Mouse (Mus musculus) c-Kit-positive CD71-positive TER-119-negative erythroid progenitor cells, embryonic 14.5 days (primary cell): ENCODE measurements around the gene S100a5.

Experiments used
- DNase-seq: peaks from one replicate; pipeline ENCODE4 v3.0.0-alpha.2; 2013; ENCODE audit warnings: low read depth

The S100a5 gene

DNA sequence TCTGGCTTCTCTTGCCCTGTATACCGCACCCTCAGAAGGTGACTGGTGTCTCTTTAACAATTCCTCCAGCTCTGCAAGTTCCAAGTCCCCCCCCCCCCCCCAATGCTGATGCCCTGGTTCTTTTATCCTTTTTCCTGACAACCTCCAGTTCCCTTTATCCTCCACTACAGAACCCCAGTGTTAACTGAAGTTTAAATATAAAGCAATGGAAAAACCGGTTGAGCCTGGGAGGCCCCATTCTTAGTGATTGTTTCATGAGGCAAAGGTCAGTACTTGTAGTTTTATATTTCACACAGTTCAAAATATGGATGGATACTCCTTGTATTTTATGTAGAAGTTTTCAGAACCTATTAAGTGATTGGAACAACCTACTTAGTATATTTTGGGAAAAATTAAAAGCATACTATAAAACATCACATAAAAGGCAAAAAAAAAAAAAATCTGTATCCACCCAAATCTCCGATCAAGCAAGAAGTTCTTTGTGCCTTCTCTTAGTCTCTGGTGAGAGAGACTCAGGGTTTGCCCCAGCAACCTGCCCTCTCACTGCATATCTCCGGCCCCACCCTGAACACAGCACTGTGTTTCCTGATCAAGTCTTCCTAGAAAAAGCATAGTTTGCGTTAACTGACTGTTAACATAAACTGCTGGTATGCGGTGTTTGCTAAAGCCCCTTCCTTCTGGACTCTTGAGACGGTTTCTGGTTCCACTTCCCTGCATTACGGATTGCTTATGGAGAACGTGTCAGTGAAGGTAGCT, 18.1 kb downstream of the S100a5 start:
- no peak for DNase-seq

GRCm38 (mm10) chr3:90627366-90627765, 19.0 kb downstream of the S100a5 start:
- DNase-seq, result no peak

DNA sequence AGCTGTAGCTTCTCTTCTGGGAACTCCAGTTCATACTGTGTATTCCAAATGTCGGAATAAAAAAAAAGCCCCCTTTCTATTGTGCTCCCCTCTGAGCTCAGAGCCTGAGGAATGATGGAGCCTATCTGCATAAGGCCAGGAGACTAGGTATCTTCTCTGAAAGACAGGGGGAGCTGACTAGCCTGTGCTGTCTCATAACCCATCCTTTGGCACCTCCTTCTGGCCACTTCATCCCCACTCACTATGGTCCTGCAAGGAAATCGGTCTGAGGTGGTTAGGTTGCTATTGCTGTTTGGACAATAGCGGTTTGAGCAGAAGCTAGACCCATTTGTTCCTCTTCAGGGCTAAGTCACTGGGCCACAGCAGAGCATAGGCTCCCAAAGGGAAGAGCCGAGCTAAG, 19.5 kb downstream of the S100a5 start:
- no peak for DNase-seq

- no peak for DNase-seq
Observed at GRCm38 (mm10) chr3:90629298-90629697, 21.0 kb downstream of the S100a5 start.

DNA sequence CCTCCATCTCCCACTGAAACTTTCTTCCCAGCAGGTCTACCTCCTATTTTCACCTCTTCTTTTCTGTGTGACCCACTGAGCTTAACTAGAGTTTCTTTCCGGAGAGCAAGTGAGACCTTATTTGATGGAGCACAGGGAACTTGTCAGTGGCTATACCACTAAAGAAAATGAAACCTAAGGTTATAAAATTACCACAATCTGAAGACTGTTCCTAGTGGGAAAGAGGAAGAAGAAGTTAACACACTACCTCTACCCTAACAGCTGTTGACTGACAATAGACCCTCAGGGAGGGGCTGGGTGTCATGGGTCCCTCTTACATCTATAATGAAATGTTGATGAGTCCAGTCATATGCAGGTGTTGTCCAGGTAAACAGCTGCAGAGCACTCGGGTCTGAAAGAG, 23.7 kb downstream of the S100a5 start:
- DNase-seq, result no peak

DNA sequence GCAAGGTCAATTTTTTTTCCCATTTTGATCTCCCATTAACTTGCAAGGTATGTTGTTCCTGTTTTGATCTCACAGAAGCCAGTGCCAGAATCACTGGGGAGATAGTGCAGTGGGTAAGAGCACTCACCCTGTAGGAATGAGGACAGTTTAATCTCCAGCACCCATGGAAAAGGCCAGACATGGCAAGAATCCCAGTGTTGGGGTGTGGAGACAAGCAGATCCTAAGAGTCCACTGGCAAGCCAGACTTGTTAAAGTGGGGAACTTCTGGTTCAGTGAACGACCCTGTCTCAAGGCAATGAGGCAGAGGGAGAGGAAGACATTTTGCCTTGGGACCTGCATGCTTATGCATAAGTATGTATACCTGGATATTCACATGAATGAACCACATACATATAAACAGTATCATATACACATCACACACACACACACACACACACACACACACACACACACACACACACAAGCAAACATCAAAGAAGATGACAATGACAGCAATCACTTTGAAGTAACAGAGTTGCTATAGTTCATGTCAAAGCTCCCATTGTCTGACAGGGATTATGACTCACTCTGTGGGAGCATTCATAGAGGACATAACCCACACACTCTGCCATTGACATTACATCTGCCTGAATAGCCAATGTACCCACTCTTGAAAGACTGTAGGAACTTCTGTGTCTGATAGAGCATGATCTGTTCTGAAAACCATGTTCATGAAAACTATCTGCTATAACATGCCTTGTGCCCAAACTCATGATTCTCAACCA, 30.4 kb downstream of the S100a5 start:
- no peak for DNase-seq

DNA sequence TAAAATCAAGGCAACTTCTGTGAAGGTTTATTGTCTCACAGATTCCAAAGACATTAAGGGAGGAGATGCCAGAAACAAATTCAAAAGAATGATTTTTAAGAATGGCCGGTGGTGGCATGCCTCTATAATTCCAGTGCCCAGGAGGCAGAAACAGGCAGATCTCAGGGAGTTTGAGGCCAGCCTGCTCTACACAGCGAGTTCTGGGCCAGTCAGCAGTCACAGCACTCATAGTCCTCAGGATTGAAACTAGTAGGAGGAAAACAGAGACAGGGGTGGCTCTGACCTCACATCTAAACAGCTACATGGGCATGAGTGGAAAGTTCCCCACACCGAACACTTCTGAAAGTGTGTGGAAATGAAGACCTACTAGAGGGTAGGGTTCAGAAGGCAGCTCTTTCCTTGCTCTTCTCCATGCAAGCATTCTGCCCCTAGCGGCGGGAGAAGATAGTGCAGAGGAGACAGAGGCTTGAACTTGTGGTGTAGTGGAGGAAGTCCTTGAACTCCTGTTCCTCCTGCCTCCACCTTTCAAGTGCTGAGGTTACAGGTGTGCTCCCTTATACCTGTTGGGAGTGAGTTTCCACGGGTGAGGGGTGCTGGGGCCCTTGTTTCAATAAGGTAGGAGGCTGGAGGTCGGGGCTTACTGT, 31.3 kb downstream of the S100a5 start:
- peak; percentile 41 for DNase-seq

DNA sequence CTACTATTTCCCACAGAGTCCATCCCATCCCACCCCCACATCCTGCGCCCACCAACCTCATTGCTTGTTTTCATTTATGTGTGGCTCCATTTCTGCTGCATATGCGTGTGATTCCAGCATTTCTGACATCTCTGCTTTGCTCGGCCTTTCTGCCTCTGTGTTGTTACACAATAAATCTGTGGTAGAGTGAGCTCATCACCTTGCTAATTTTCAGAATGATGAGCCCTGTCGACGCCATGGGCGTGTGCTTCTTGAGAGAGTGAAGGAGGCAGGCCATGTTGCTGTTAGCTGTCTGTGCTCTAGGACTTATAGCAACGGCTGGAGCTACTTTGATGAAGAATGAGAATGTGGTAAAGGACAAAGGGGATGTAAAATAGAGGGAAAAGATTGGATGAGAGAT, 32.7 kb downstream of the S100a5 start:
- DNase-seq, result no peak

GRCm38 (mm10) chr3:90644220-90644619, 35.9 kb downstream of the S100a5 start:
- peak; percentile 15 for DNase-seq

- no peak for DNase-seq
Observed at GRCm38 (mm10) chr3:90647291-90647690, 39.0 kb downstream of the S100a5 start.

- DNase-seq, result no peak
Observed at GRCm38 (mm10) chr3:90648981-90649380, 40.7 kb downstream of the S100a5 start.

DNA sequence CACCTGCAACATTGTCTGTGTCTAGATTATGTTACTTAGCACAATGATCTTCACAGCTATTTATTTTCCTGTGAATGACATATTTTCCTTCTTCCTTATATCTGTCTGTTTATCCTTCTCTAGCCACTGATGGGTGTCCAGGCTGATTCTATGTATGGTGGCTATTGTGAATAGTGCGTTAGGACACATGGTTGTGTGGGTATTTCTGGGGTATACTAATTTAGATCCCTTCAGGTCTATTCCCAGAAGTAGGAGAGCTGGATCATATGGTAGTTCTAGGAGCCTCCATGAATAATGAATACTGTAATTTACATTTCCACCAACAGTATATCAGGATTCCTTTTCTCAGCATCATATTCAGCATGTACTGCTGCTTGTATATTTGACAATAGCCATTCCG, 41.5 kb downstream of the S100a5 start:
- no peak for DNase-seq

DNA sequence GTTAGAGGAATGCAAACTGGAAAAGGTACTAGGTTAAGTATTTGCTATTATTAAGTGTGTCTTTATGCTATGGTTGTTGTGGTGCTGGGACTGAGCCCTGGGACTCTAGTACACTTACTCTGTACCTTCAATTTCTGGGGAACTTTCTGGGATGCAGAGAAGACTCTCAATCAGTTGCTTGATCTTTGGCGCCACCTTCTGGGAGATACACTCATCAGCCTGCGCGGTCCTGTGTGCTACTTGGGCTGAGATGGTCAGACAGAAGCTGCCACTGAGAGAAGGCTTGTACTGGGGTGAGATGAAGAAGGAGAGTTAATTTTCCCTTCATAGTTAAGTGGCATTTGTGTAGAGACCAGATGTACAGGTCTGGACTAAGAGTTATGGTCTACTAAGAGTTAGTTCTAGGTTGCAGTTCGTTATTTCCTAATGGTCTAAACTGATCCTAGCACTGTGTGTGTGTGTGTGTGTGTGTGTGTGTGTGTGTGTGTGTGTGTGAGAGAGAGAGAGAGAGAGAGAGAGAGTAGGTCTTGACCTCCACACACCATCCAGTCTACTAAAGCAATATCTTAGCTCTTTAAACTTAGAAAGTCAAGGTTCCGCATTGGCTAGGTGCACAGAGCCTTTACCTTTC, 44.7 kb downstream of the S100a5 start:
- peak; percentile 16 for DNase-seq

DNA sequence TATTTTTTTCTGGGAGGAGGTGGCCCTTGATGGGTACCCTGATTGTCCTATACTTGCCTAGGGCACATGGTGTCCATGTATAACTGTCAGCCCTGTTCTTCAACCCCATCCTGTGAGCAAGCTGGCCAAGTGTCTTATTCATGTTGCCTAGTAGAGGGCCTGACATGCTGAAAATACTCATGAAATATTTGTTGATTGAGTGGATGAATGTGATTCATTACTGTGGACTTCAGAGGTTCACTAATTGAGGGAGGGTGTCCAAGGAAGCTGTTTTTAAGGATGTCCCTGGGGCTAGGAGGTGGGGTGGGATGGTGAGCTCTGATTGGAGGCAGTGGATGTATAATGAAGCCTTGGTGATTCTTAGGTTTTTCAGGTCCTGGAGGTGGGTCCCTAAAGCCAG, 45.4 kb downstream of the S100a5 start, which contains the start of gene S100a7a:
Gene S100a7a (plus strand): TSS at position 301 of the 400 bp plus-strand sequence.
- no peak for DNase-seq

DNA sequence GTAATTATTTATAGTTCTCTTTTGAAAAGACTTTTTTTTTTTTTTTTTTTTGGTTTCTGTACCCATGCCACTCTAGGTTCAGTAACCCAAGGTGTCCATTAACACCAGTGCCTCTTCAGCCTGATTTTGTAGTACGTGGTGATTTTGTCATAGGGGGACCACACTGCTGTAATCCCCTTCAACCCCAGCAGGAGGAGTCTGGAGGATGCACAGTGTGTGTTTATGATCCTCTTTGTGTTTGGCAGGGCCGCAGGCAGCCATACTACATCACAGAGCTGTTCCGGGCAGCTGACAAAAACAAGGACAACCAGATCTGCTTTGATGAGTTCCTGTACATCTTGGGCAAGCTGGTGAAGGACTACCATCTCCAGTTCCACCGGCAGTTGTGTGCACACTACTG, 49.1 kb downstream of the S100a5 start:
- no peak for DNase-seq

- no peak for DNase-seq
Observed at GRCm38 (mm10) chr3:90659364-90660044, 51.2 kb downstream of the S100a5 start.
